In genomic region chr15:20967463-20967862, GRCm38 (mm10) we compare ENCODE assay signal across 16 mouse cellular contexts.
"Had no signal": no experiment of that assay in that cellular context is flagged by ENCODE, and none has a peak within 500 bp of the region (broad histone marks: within the 10 kb centered on the region; RNA-seq: fewer than 3 reads in every experiment).

No protein-coding gene starts in this region.

- ATAC-seq: liver, postnatal 0 days had no signal

- H3K9ac ChIP-seq: liver, embryonic 13.5 days; liver, postnatal 0 days; lung, embryonic 15.5 days; neural tube, embryonic 12.5 days had no signal

- H3K27me3 ChIP-seq: liver, embryonic 13.5 days; lung, embryonic 15.5 days; megakaryocyte, embryonic 14.5 days; neural tube, embryonic 12.5 days had no signal

- H3K36me3 ChIP-seq: liver, embryonic 13.5 days; lung, embryonic 15.5 days; neural tube, embryonic 12.5 days had no signal

- H3K9me3 ChIP-seq: liver, embryonic 13.5 days; lung, embryonic 15.5 days; megakaryocyte, embryonic 14.5 days; neural tube, embryonic 12.5 days had no signal

- H3K4me3 ChIP-seq: liver, embryonic 13.5 days; lung, embryonic 15.5 days; megakaryocyte, embryonic 14.5 days; neural tube, embryonic 12.5 days had no signal

- H3K27ac ChIP-seq: kidney, postnatal 0 days; liver, embryonic 13.5 days; lung, embryonic 15.5 days; macrophage; neural tube, embryonic 12.5 days had no signal

- H3K4me1 ChIP-seq: liver, embryonic 13.5 days; lung, embryonic 15.5 days; megakaryocyte, embryonic 14.5 days; neural tube, embryonic 12.5 days had no signal

- DNase-seq: kidney, adult 11 months; kidney, adult 9 months; kidney, postnatal 36 days; layer of hippocampus, adult 9-11 months; layer of hippocampus, postnatal 36 days; liver; liver, embryonic 13.5 days; liver, postnatal 0 days; lung, postnatal 14 days; right cerebral cortex, postnatal 14 days; thymus, postnatal 36 days had no signal

- H3K4me2 ChIP-seq: liver, embryonic 13.5 days; lung, embryonic 15.5 days; neural tube, embryonic 12.5 days had no signal
